Mouse (Mus musculus): ENCODE results near the gene Tcea2. TPM values are rescaled to one million over a fixed set of nuclear protein-coding genes. Genes with fewer than 3 reads are reported as not detected.

Gene Tcea2
- polyA plus RNA-seq, 1 experiment from 2014 or later, result 14.5 TPM

DNA sequence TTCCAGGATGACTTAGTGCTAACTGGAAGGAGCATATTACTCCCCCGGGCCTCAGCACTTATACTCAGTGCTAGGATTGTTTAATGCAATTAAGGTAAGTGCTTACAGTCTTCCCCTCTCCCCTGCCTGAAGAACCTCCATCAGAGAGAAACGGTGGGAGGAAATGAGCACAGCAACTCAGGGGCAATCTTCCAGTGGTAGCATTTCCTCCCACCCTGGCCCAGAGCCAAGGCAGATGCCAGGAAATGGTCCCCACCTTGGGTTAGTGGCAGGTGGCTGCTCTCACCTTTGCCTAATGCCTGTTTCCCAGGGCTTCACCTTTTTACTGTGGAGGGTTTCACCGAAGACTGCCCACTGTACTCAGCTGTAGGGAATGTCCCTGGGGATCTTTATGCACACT is 49.9 kb downstream of the Tcea2 start:
- Histone ChIP-seq H3K9me3 (replicated peaks) (no peaks in the 10 kb centered on the region), H3K36me3 (no peaks in the 10 kb centered on the region), H3K27me3 (ENCODE audit: low read depth, poor library complexity, severe bottlenecking) (no peaks in the 10 kb centered on the region), H3K27ac (replicated peaks) (no peak overlapping the region), H3K4me3 (no peak overlapping the region), H3K4me1 (peaks cover 10% of the 10 kb centered on the region)
- 75% methylated on average over 3 of the region's 3 CpGs for WGBS
- no peak for DNase-seq (ENCODE audit: low spot score)

Other genes starting within 250 kb of the Tcea2 start
- 16.8 and 19.0 TPM in 2 replicates for gene Zbtb46, start 220.9 kb upstream of the Tcea2 start, polyA plus RNA-seq (2016; fragmentation: Nextera tagmentation; extraction: Ambion mirVana)
- gene Abhd16b, start 187.1 kb upstream of the Tcea2 start, polyA plus RNA-seq (2016; fragmentation: Nextera tagmentation; extraction: Ambion mirVana), result 0.07 TPM in 1 of 2 replicates, not detected in the other
- gene Tpd52l2, start 183.2 kb upstream of the Tcea2 start, polyA plus RNA-seq (2016; fragmentation: Nextera tagmentation; extraction: Ambion mirVana), result 164 and 167 TPM in 2 replicates
- gene Dnajc5, start 159.8 kb upstream of the Tcea2 start, polyA plus RNA-seq (2016; fragmentation: Nextera tagmentation; extraction: Ambion mirVana), result 95.6 and 110 TPM in 2 replicates
- gene Uckl1, start 95.4 kb upstream of the Tcea2 start, polyA plus RNA-seq (2016; fragmentation: Nextera tagmentation; extraction: Ambion mirVana), result 49.8 and 59.3 TPM in 2 replicates
- gene Prpf6, start 88.4 kb upstream of the Tcea2 start, polyA plus RNA-seq (2016; fragmentation: Nextera tagmentation; extraction: Ambion mirVana), result 82.0 and 85.4 TPM in 2 replicates
- gene Zfp512b, start 87.5 kb upstream of the Tcea2 start, polyA plus RNA-seq (2016; fragmentation: Nextera tagmentation; extraction: Ambion mirVana), result 34.6 and 48.0 TPM in 2 replicates
- 36.4 and 56.1 TPM in 2 replicates for gene Samd10, start 81.1 kb upstream of the Tcea2 start, polyA plus RNA-seq (2016; fragmentation: Nextera tagmentation; extraction: Ambion mirVana)
- gene Gm29797, start 23.3 kb upstream of the Tcea2 start, polyA plus RNA-seq (2016; fragmentation: Nextera tagmentation; extraction: Ambion mirVana), result 0.19 and 0.32 TPM in 2 replicates
- gene Sox18, start 8.7 kb upstream of the Tcea2 start, polyA plus RNA-seq (2016; fragmentation: Nextera tagmentation; extraction: Ambion mirVana), result 17.6 and 18.8 TPM in 2 replicates
- 74.5 and 81.1 TPM in 2 replicates for gene Rgs19, start 13.7 kb downstream of the Tcea2 start, polyA plus RNA-seq (2016; fragmentation: Nextera tagmentation; extraction: Ambion mirVana)
- gene Lkaaear1, start 18.1 kb downstream of the Tcea2 start, polyA plus RNA-seq (2016; fragmentation: Nextera tagmentation; extraction: Ambion mirVana), result not detected in 2 replicates
- gene Oprl1, start 34.7 kb downstream of the Tcea2 start, polyA plus RNA-seq (2016; fragmentation: Nextera tagmentation; extraction: Ambion mirVana), result 6.4 and 14.5 TPM in 2 replicates
- 14.3 and 33.2 TPM in 2 replicates for gene Myt1, start 83.0 kb downstream of the Tcea2 start, polyA plus RNA-seq (2016; fragmentation: Nextera tagmentation; extraction: Ambion mirVana)
- gene Pcmtd2, start 157.5 kb downstream of the Tcea2 start, polyA plus RNA-seq (2016; fragmentation: Nextera tagmentation; extraction: Ambion mirVana), result 24.8 and 29.7 TPM in 2 replicates
- 106 TPM in 2 replicates for gene Polr3k, start 184.0 kb downstream of the Tcea2 start, polyA plus RNA-seq (2016; fragmentation: Nextera tagmentation; extraction: Ambion mirVana)

Data from midbrain, embryonic 10.5 days (tissue).